Mouse (Mus musculus): ENCODE measurements at regions not wholly inside any gene's neighbourhood (a gene's known extent, or its start where the extent isn't known, plus 50 kb on each side); places are given as distances from the start of the nearest gene placed in this dataset.

DNA sequence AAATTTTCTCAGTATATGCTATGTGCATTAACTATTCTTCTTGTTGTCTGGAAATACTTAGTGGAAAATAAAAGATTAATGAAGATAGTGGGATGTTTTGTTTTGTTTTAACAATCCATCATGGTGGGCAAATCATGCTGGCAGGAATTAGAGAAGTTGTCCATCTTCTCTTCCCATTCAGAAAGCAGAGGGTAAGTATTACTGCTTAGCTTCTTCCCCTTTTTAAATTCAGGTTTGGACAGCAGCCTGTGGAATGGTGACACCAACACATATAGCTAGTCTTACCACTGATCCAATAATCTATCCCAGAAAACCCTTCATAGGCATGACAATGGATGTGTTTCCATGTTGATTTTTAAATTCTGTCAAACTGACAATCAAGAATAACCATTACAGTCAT, 467.9 kb upstream of the Mef2c start:
- TF ChIP-seq CTCF (IDR thresholded peaks at IDR 0.05; ENCODE audit: extremely low read depth, insufficient read depth, low read length) (no peak), POLR2A (IDR thresholded peaks at IDR 0.05; ENCODE audit: extremely low read depth, insufficient read depth, low read length) (no peak)

All from cortical plate, adult 2 months (tissue).